Mouse (Mus musculus) forebrain, embryonic 14.5 days (tissue): Measurements from ENCODE around the gene Gfra1. TPM values are rescaled to one million over a fixed set of nuclear protein-coding genes. Genes with fewer than 3 reads are reported as not detected.

Experiments
- ATAC-seq: fragments of 200-750 bp; cut with Nextera tagmentation; 2 replicates; pipeline ENCODE4 v1.8.0; 2017; ENCODE audit warnings: mild to moderate bottlenecking, moderate library complexity
- DNase-seq: peaks from one replicate; pipeline ENCODE4 v3.0.0-alpha.2; 2015; ENCODE audit warnings: low spot score
- H3K27ac ChIP-seq: fragments of 300-500 bp; sonication (generic); 2 replicates; pipeline ENCODE4 v1.5.1; 2014; ENCODE audit warnings: low read depth, mild to moderate bottlenecking, control low read depth, low read length, moderate library complexity
- H3K27me3 ChIP-seq: fragments of 300-500 bp; sonication (generic); replicated peaks from 2 replicates; pipeline ENCODE4 v1.6.1; 2014; ENCODE audit warnings: low read length, control low read depth, mixed read lengths; ENCODE audit not compliant: control insufficient read depth, insufficient read depth
- H3K36me3 ChIP-seq: fragments of 300-500 bp; sonication (generic); 2 replicates; pipeline ENCODE4 v1.6.1; 2014; ENCODE audit warnings: low read length, control low read depth; ENCODE audit not compliant: control insufficient read depth, insufficient read depth
- H3K4me1 ChIP-seq: fragments of 300-500 bp; sonication (generic); 2 replicates; pipeline ENCODE4 v1.6.1; 2014; ENCODE audit warnings: antibody characterized with exemption, low read length, control low read depth; ENCODE audit not compliant: control insufficient read depth, insufficient read depth
- H3K4me2 ChIP-seq: fragments of 300-500 bp; sonication (generic); 2 replicates; pipeline ENCODE4 v1.6.1; 2014; ENCODE audit warnings: mild to moderate bottlenecking, control low read depth, low read length
- H3K4me3 ChIP-seq: fragments of 300-500 bp; sonication (generic); 2 replicates; pipeline ENCODE4 v1.5.1; 2014; ENCODE audit warnings: low read depth, low read length, control low read depth
- H3K9ac ChIP-seq: fragments of 300-500 bp; sonication (generic); 2 replicates; pipeline ENCODE4 v1.6.1; 2014; ENCODE audit warnings: mild to moderate bottlenecking, low read length, control low read depth, moderate library complexity
- H3K9me3 ChIP-seq: fragments of 300-500 bp; sonication (generic); replicated peaks from 2 replicates; pipeline ENCODE4 v1.6.1; 2016; ENCODE audit warnings: low read length, control low read depth, mixed read lengths; ENCODE audit not compliant: control insufficient read depth
- WGBS: fragments of 180-500 bp; shearing (Covaris S2); extraction: QIAGEN DNeasy Blood & Tissue Kit; methylation state at CpG from one replicate; pipeline ENCODE4 v1.1.7; 2014; 5-methylcytosine and 5-hydroxymethylcytosine counted together
- polyA plus RNA-seq: library from polyadenylated mRNA; unstranded; fragments of >200 nt; fragmentation: Nextera tagmentation; extraction: Ambion mirVana; gene quantifications from 2 replicates; pipeline ENCODE4 v1.2.1, GENCODE M21; 2014

Gfra1 gene
- polyA plus RNA-seq, 1 experiment from 2014 or later = 11.6 TPM

- no peak for ATAC-seq
- no peak overlapping the region for H3K4me3 ChIP-seq
- no peak overlapping the region for H3K4me2 ChIP-seq
- no peaks in the 10 kb centered on the region for H3K36me3 ChIP-seq
- WGBS = 79% methylated on average over 6 of the region's 6 CpGs
- no peaks in the 10 kb centered on the region for H3K9me3 ChIP-seq
- DNase-seq = no peak
- no peaks in the 10 kb centered on the region for H3K27me3 ChIP-seq
- H3K9ac ChIP-seq = no peak overlapping the region
- H3K4me1 ChIP-seq = no peaks in the 10 kb centered on the region
- no peak overlapping the region for H3K27ac ChIP-seq
These were observed 167.6 kb downstream of the Gfra1 start for GRCm38 (mm10) chr19:58288145-58288544.

DNA sequence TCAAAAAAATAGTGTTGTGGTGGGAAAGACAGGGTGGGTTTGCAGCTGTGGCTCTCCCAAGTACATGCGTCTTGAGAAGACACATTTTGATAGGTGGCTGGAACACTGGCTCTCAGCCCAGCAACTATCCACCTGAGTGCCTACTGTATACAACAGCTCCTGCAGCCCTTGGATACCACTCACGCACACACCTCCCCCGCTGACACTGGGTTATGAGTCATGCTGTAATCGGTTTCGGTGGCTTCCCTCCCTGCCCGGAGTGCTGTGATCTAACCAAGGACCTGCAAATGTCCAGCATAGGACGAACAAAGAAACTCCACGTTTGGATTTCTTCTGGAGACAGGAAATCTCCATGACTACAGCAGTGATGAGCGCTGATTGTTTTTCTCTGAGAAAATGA lies 180.4 kb downstream of the Gfra1 start:
- WGBS = 83% methylated on average over 9 of the region's 9 CpGs
- ATAC-seq = no peak

GRCm38 (mm10) chr19:58271815-58272214 lies 183.9 kb downstream of the Gfra1 start:
- Histone ChIP-seq H3K4me1 (0 out of 2 replicates have a peak, but pooled peaks cover 5% of the 10 kb centered on the region), H3K4me2 (no peak overlapping the region), H3K9ac (no peak overlapping the region), H3K27ac (no peak overlapping the region), H3K36me3 (no peaks in the 10 kb centered on the region), H3K9me3 (no peaks in the 10 kb centered on the region), H3K4me3 (no peak overlapping the region), H3K27me3 (no peaks in the 10 kb centered on the region)
- DNase-seq (peak; percentile 70), ATAC-seq (peak; percentile 34; the same call in 1 of the 2 replicates)
- 65% methylated on average over 8 of the region's 8 CpGs for WGBS

More for the DNA sequence above, 180.4 kb downstream of the Gfra1 start:
- no peak for DNase-seq
- no peak overlapping the region for H3K4me3 ChIP-seq
- no peaks in the 10 kb centered on the region for H3K36me3 ChIP-seq
- 0 out of 2 replicates have a peak, but pooled peaks cover 3% of the 10 kb centered on the region for H3K4me1 ChIP-seq
- H3K27me3 ChIP-seq = no peaks in the 10 kb centered on the region
- H3K9me3 ChIP-seq = no peaks in the 10 kb centered on the region
- no peak overlapping the region for H3K27ac ChIP-seq
- no peak overlapping the region for H3K9ac ChIP-seq
- no peak overlapping the region for H3K4me2 ChIP-seq

- H3K9me3 ChIP-seq = no peaks in the 10 kb centered on the region
- H3K4me2 ChIP-seq = no peak overlapping the region
- no peak overlapping the region for H3K4me3 ChIP-seq
- no peaks in the 10 kb centered on the region for H3K36me3 ChIP-seq
- H3K27me3 ChIP-seq = no peaks in the 10 kb centered on the region
- WGBS = 83% methylated on average over 5 of the region's 5 CpGs
- 0 out of 2 replicates have a peak, but pooled peaks cover 5% of the 10 kb centered on the region for H3K4me1 ChIP-seq
- H3K9ac ChIP-seq = no peak overlapping the region
- H3K27ac ChIP-seq = no peak overlapping the region
- ATAC-seq = no peak
- DNase-seq = peak; percentile 64
These were observed 184.9 kb downstream of the Gfra1 start for GRCm38 (mm10) chr19:58270778-58271177.

- no peaks in the 10 kb centered on the region for H3K36me3 ChIP-seq
- no peaks in the 10 kb centered on the region for H3K9me3 ChIP-seq
- no peak overlapping the region for H3K4me3 ChIP-seq
- H3K9ac ChIP-seq = no peak overlapping the region
- DNase-seq (peak; percentile 52), ATAC-seq (no peak)
- H3K4me2 ChIP-seq = no peak overlapping the region
- 0 out of 2 replicates have a peak, but pooled peaks cover 5% of the 10 kb centered on the region for H3K4me1 ChIP-seq
- no peaks in the 10 kb centered on the region for H3K27me3 ChIP-seq
- 48% methylated on average over 4 of the region's 4 CpGs for WGBS
- no peak overlapping the region for H3K27ac ChIP-seq
These were observed 187.2 kb downstream of the Gfra1 start for GRCm38 (mm10) chr19:58268476-58268875.

GRCm38 (mm10) chr19:58266600-58266999 lies 189.1 kb downstream of the Gfra1 start:
- H3K4me2 ChIP-seq = no peak overlapping the region
- WGBS = 51% methylated on average over 7 of the region's 7 CpGs
- H3K4me1 ChIP-seq = peaks cover 9% of the 10 kb centered on the region; the same call in 1 of the 2 replicates
- H3K27ac ChIP-seq = no peak overlapping the region
- H3K9ac ChIP-seq = no peak overlapping the region
- H3K36me3 ChIP-seq = no peaks in the 10 kb centered on the region
- H3K27me3 ChIP-seq = no peaks in the 10 kb centered on the region
- H3K9me3 ChIP-seq = no peaks in the 10 kb centered on the region
- no peak for ATAC-seq
- no peak for DNase-seq
- no peak overlapping the region for H3K4me3 ChIP-seq

DNA sequence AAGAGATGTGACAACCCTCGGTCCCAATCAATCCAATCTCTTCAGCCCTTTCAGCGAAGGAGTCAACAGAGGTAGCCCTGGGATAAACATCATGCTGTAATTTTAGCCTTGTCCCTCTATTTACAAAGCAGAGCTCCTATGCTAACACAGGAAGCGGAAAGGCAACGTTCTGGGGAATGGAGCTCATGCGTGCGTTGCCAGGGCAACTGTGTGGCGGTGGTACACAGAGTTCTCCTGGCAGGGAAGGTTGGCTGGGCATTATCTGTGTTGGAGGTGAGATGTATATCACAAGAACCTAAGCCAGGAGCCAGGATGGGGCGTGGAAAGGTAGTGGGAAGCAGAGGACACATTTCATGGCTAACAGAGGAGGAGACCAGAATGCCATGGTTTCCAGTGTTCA lies 194.8 kb downstream of the Gfra1 start:
- no peak overlapping the region for H3K9ac ChIP-seq
- H3K27ac ChIP-seq = no peak overlapping the region
- H3K9me3 ChIP-seq = no peaks in the 10 kb centered on the region
- 80% methylated on average over 8 of the region's 8 CpGs for WGBS
- DNase-seq (peak; percentile 38), ATAC-seq (no peak)
- H3K27me3 ChIP-seq = no peaks in the 10 kb centered on the region
- H3K4me1 ChIP-seq = peaks cover 3% of the 10 kb centered on the region
- H3K4me2 ChIP-seq = no peak overlapping the region
- no peaks in the 10 kb centered on the region for H3K36me3 ChIP-seq
- H3K4me3 ChIP-seq = no peak overlapping the region

DNA sequence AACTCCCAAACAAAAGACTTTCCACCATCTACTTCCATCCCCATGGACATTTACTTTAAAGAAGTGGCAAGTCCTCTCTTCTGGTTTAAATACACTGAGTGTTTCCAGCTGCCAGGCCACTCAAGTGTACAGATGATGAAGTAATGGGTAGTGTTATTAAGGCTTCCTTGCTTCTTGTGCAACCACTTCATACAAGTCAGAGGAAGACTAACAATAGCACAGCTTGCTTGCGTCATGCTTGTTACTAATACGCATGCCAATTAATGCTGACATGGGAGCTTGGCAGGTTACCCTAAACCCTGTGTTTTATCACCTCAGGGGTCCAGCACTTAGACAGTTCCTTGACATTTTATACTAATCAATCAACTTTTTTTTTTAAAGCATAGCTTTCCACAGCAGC lies 196.5 kb downstream of the Gfra1 start:
- ATAC-seq (peak; percentile 54; the same call in 1 of the 2 replicates), DNase-seq (peak; percentile 57)
- H3K27me3 ChIP-seq = no peaks in the 10 kb centered on the region; the same call in 1 of the 2 replicates
- H3K36me3 ChIP-seq = no peaks in the 10 kb centered on the region
- 21% methylated on average over 2 of the region's 2 CpGs for WGBS
- H3K4me1 ChIP-seq = peaks cover 3% of the 10 kb centered on the region
- no peak overlapping the region for H3K4me2 ChIP-seq
- no peak overlapping the region for H3K27ac ChIP-seq
- H3K4me3 ChIP-seq = no peak overlapping the region
- no peak overlapping the region for H3K9ac ChIP-seq
- H3K9me3 ChIP-seq = no peaks in the 10 kb centered on the region

- H3K9me3 ChIP-seq = no peaks in the 10 kb centered on the region
- DNase-seq (no peak), ATAC-seq (no peak)
- no peak overlapping the region for H3K27ac ChIP-seq
- H3K4me3 ChIP-seq = no peak overlapping the region
- H3K9ac ChIP-seq = no peak overlapping the region
- H3K36me3 ChIP-seq = no peaks in the 10 kb centered on the region
- H3K4me1 ChIP-seq = peaks cover 3% of the 10 kb centered on the region; the same call in 1 of the 2 replicates
- WGBS = 83% methylated on average over 3 of the region's 3 CpGs
- no peaks in the 10 kb centered on the region; the same call in 1 of the 2 replicates for H3K27me3 ChIP-seq
- H3K4me2 ChIP-seq = no peak overlapping the region
These were observed 199.2 kb downstream of the Gfra1 start for GRCm38 (mm10) chr19:58256485-58256884.
